Mouse (Mus musculus) kidney, adult 9 months (tissue): Measurements from ENCODE around the gene Vmn1r235.
"Not testable (repeated sequence)": the region's sequence is repeated elsewhere in the genome, so short reads cannot be mapped to it uniquely, and the experiment has no call there.

Source experiments
- DNase-seq: peaks from one replicate; pipeline ENCODE4 v3.0.0; 2022

Vmn1r235 gene

DNA sequence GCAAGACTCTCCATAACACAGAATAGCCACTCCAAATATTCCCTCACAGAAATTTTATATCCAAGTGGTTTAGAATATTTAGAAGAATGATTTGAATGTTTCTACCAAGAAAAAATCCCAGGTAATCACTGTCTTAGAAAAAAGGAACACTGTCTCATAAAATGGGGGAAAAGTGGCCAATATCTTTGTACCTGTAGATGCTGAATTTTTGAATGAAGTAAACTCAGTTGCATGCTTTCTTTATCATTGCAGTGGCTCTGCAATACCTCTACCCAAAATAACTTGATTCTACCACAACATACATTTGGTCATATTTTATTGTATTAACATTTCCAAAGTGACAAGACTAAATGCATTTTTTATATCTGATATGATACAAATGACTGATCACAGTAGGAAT, at the start of gene Vmn1r235:
Vmn1r235 (plus strand) TSS at position 301 of the 400 bp plus-strand sequence.
- no peak for DNase-seq

- not testable (repeated sequence) for DNase-seq
Observed at GRCm38 (mm10) chr17:21211081-21211480, 45.1 kb upstream of the Vmn1r235 start.

- no peak for DNase-seq
Observed at GRCm38 (mm10) chr17:21225787-21226186, 30.4 kb upstream of the Vmn1r235 start, which contains the start of gene Vmn1r234. Gene Vmn1r234 (plus strand): TSS chr17:21226087.

GRCm38 (mm10) chr17:21231654-21232053, 24.6 kb upstream of the Vmn1r235 start:
- DNase-seq, result peak; percentile 58

- peak; percentile 79 for DNase-seq
Observed at GRCm38 (mm10) chr17:21272103-21272502, 15.9 kb downstream of the Vmn1r235 start.

GRCm38 (mm10) chr17:21282642-21283041, 26.4 kb downstream of the Vmn1r235 start, which contains the start of gene Vmn1r236:
Gene Vmn1r236 (plus strand): TSS chr17:21282942.
- DNase-seq, result no peak

DNA sequence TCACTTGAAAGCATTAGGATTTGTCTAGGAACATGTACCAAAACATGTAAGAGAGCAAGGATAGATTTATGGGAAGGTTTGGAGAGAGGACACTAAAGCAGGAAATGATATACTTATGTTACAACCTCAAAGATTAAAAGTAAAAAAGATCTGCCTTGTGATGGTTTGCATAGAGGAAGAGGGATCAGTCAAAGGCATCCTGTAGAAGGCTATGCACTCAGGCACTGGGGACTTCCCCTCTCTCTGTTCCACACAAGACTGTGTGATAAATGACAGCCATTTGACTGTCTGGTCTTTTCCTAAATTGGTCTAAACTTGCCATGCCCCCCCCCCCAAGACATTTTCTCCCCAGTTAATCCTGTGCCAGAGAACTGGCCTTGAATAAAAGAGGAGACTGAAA, 28.2 kb downstream of the Vmn1r235 start:
- no peak for DNase-seq

DNA sequence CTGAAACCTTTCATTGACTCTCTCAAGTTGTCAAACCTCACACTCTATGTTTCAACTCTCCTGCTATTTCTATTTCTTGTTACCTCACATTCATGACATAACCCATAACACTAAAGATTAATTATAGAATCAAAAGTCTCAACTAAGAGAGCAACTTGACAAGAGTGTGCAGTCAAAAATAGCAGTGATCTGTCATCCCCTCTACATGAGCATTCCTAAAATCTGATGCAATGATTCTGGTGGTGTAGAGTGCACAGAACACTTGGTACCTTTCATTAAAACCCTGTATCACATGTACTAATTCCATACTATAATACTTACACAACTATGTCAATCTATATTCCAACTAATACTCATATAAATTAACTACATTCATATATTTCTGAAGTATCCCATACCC, 33.5 kb downstream of the Vmn1r235 start:
- no peak for DNase-seq

DNA sequence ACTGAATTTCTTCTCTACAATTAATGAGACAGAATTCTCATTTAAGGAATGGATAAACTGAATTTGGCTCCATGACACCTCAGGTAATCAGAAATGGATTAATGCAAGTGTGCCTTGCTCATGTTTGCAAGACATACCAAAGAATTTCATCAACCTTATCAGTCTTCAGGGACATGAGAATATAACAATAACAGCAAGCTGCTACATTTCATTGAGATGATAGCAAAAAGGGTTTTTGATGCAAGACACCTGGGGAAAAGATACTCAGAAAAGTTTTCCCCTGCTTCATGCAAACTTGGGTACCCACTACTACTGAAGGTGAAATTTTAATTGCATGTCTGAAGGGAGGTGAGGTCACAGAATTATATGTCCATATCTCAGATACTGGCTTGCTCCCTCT, 55.4 kb downstream of the Vmn1r235 start, which contains the start of gene Vmn1r237:
Vmn1r237 (plus strand) TSS at position 301 of the 400 bp plus-strand sequence.
- DNase-seq, result no peak
